Mouse (Mus musculus) midbrain, postnatal 0 days (tissue): ENCODE results near the gene Tmem14c. TPM values are rescaled to one million over a fixed set of nuclear protein-coding genes. Genes with fewer than 3 reads are reported as not detected.
"Not testable (repeated sequence)": the region's sequence is repeated elsewhere in the genome, so short reads cannot be mapped to it uniquely, and the experiment has no call there.

Experiments
- ATAC-seq: fragments of 200-750 bp; cut with Nextera tagmentation; 2 replicates; pipeline ENCODE4 v1.8.0; 2017; ENCODE audit warnings: moderate number of reproducible peaks, mild to moderate bottlenecking, moderate TSS enrichment, moderate library complexity; ENCODE audit not compliant: low FRiP score
- DNase-seq: peaks from one replicate; pipeline ENCODE4 v3.0.0-alpha.2; 2015; ENCODE audit warnings: low spot score
- H3K27ac ChIP-seq: fragments of 300-500 bp; sonication (generic); 2 replicates; pipeline ENCODE4 v1.5.1; 2014; ENCODE audit warnings: low read depth, mild to moderate bottlenecking, low read length, mixed read lengths
- H3K27me3 ChIP-seq: fragments of 300-500 bp; sonication (generic); 2 replicates; pipeline ENCODE4 v1.6.1; 2014; ENCODE audit warnings: low read length, control low read depth, mixed read lengths; ENCODE audit not compliant: insufficient read depth
- H3K36me3 ChIP-seq: fragments of 300-500 bp; sonication (generic); 2 replicates; pipeline ENCODE4 v1.6.1; 2014; ENCODE audit warnings: low read length, control low read depth, mixed read lengths; ENCODE audit not compliant: insufficient read depth
- H3K4me1 ChIP-seq: fragments of 300-500 bp; sonication (generic); 2 replicates; pipeline ENCODE4 v1.6.1; 2014; ENCODE audit warnings: mild to moderate bottlenecking, control low read depth, antibody characterized with exemption, low read length, mixed read lengths; ENCODE audit not compliant: insufficient read depth
- H3K4me2 ChIP-seq: fragments of 300-500 bp; sonication (generic); 2 replicates; pipeline ENCODE4 v1.6.1; 2014; ENCODE audit warnings: low read depth, mild to moderate bottlenecking, low read length, mixed read lengths; ENCODE audit not compliant: poor library complexity, severe bottlenecking
- H3K4me3 ChIP-seq: fragments of 300-500 bp; sonication (generic); 2 replicates; pipeline ENCODE4 v1.5.1; 2014; ENCODE audit warnings: low read depth, mild to moderate bottlenecking, low read length, moderate library complexity
- H3K9ac ChIP-seq: fragments of 300-500 bp; sonication (generic); replicated peaks from 2 replicates; pipeline ENCODE4 v1.6.1; 2014; ENCODE audit warnings: mild to moderate bottlenecking, low read length, moderate library complexity, mixed read lengths; ENCODE audit not compliant: poor library complexity, severe bottlenecking
- H3K9me3 ChIP-seq: fragments of 300-500 bp; sonication (generic); 2 replicates; pipeline ENCODE4 v1.6.1; 2016; ENCODE audit warnings: low read length, control low read depth
- CTCF ChIP-seq: IDR thresholded peaks from 2 replicates; pipeline ENCODE4 v1.5.1; 2016; ENCODE audit warnings: antibody characterized with exemption, mild to moderate bottlenecking
- WGBS: fragments of 180-500 bp; shearing (Covaris S2); extraction: QIAGEN DNeasy Blood & Tissue Kit; methylation state at CpG from one replicate; pipeline ENCODE4 v1.1.7; 2014; 5-methylcytosine and 5-hydroxymethylcytosine counted together
- polyA plus RNA-seq: library from polyadenylated mRNA; unstranded; fragments of >200 nt; fragmentation: Nextera tagmentation; extraction: Ambion mirVana; gene quantifications from 2 replicates; pipeline ENCODE4 v1.2.1, GENCODE M21; 2015
- total RNA-seq: library from RNA; depleted of rRNA; stranded (reverse); fragments of >200 nt; gene quantifications from 2 replicates; pipeline ENCODE4 v1.2.3, GENCODE M21; 2014

The Tmem14c gene
- total and polyA plus RNA-seq, 2 experiments from 2014 or later: 34.3 to 112 TPM

DNA sequence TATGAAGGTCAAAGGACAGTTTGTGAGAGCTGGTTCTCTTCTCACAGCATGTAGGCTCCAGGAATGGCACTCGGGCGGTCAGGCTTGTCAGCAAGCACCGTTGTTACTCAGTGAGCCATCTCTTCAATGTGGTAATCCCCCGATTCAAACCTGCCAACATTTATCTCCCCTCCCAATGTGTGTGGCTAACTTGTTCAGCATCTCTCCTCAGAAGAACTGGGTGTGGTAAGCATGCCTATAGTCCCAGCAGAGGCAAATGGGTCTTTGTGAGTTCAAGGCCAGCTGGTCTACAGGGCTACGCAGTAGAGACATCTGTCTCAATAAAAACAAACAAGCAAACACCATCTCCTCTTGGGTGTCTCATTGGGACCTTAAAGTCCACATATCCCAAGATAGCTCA is 43.1 kb upstream of the Tmem14c start:
- DNase-seq (no peak), ATAC-seq (no peak)
- H3K4me2 ChIP-seq: no peak overlapping the region
- no peak for TF ChIP-seq CTCF
- H3K4me1 ChIP-seq: no peaks in the 10 kb centered on the region
- H3K27me3 ChIP-seq: no peaks in the 10 kb centered on the region
- no peaks in the 10 kb centered on the region for H3K9me3 ChIP-seq
- no peak overlapping the region for H3K9ac ChIP-seq
- no peak overlapping the region for H3K27ac ChIP-seq
- no peak overlapping the region for H3K4me3 ChIP-seq
- 70% methylated on average over 5 of the region's 5 CpGs for WGBS
- H3K36me3 ChIP-seq: no peaks in the 10 kb centered on the region

DNA sequence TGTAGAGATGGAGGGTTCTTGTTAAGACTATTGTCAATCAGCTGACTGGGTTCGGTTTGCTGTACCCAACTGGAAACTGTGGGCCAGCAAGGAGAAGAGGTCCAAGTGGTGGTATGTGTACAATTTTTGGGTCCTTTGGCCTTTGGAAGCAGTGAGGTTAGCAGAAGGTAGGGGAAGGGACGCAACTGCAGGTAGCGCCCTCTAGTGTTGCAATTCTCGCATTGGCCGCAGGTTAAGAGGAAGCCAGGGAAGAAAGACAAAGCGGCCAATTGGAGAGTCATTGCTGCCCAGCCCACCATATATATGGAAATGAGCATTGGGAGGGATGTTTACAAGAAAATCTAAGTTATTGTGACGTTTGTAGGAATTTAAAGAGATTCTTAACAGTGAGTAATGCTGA is 38.5 kb upstream of the Tmem14c start:
- H3K36me3 ChIP-seq: no peaks in the 10 kb centered on the region
- DNase-seq: peak; percentile 17
- no peak overlapping the region for H3K4me2 ChIP-seq
- no peak overlapping the region for H3K9ac ChIP-seq
- H3K27me3 ChIP-seq: no peaks in the 10 kb centered on the region
- H3K4me1 ChIP-seq: no peaks in the 10 kb centered on the region
- peak; percentile 58 for TF ChIP-seq CTCF
- no peak for ATAC-seq
- WGBS: 14% methylated on average over 7 of the region's 7 CpGs
- no peaks in the 10 kb centered on the region for H3K9me3 ChIP-seq
- no peak overlapping the region for H3K4me3 ChIP-seq
- H3K27ac ChIP-seq: no peak overlapping the region

DNA sequence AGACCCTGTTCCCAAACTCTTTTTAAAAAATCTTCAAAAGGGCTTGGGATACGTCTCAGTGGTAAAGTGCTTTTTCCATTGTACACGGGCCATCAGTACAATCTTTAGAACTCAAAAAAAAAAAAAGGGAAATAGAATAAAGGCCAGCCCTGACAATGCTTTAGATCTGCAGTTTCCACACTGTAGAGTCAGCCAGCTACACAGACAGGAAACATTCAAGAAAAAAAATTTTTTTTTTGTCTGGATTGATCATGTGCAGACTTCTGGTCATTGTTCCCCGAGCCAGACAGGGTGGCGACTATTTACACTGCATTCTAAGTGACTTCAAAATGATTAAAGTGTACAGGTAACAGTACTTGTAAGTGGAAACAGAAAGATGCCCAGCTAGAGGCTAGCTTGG is 37.4 kb upstream of the Tmem14c start:
- Histone ChIP-seq H3K27me3 (no peaks in the 10 kb centered on the region), H3K4me1 (no peaks in the 10 kb centered on the region), H3K4me3 (no peak overlapping the region), H3K9ac (no peak overlapping the region), H3K4me2 (no peak overlapping the region), H3K9me3 (no peaks in the 10 kb centered on the region), H3K36me3 (no peaks in the 10 kb centered on the region), H3K27ac (0 out of 2 replicates have a peak overlapping the region, but pooled peaks have one; percentile 12)
- DNase-seq (no peak), ATAC-seq (no peak)
- 79% methylated on average over 4 of the region's 4 CpGs for WGBS
- TF ChIP-seq CTCF: no peak

DNA sequence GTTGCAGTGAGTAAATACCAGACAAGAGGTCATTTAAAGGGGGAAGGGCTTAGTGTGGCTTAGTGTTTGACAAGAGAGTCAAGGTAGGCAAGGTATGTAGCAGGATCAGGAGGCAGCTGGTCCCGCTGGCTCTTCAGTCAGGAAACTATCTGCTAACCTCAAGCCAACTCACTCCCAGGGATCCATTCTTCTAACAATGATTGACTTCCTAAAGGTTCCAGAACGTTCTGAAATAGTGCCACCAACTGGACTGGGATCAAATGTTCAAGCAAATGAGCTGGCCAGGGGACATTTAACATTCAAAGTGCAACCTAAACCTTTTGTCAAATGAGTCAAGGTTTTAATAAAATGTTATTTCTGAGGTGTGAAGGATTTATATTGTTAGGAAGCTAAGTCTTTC is 36.8 kb upstream of the Tmem14c start:
- WGBS: 56% methylated on average over 2 of the region's 2 CpGs
- ATAC-seq: no peak
- H3K9me3 ChIP-seq: no peaks in the 10 kb centered on the region
- no peaks in the 10 kb centered on the region for H3K4me1 ChIP-seq
- peak; percentile 36 for TF ChIP-seq CTCF
- H3K9ac ChIP-seq: no peak overlapping the region
- peak; percentile 5 for DNase-seq
- no peaks in the 10 kb centered on the region for H3K27me3 ChIP-seq
- no peak overlapping the region for H3K4me3 ChIP-seq
- no peak overlapping the region for H3K4me2 ChIP-seq
- 0 out of 2 replicates have a peak overlapping the region, but pooled peaks have one; percentile 12 for H3K27ac ChIP-seq
- H3K36me3 ChIP-seq: no peaks in the 10 kb centered on the region

DNA sequence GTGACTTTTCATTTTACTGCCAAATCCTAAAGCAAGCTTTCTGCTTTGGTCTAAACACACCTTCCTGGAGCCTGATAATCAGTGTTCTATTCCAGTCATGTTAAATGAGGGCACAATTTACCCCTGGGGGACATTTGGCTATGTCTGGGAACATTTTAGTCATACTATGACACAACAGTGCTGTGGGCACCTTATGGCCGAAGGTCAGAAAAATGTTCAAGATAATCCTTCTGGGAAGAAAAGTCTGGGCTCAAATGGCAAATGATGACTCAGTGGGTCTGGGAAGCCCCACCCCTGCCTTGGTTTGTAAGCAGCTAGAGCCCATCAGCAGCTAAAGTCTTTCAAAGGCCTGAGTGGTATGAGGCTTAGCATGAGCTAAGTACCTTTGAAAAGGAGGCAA is 33.3 kb upstream of the Tmem14c start:
- no peak overlapping the region for H3K9ac ChIP-seq
- no peak overlapping the region for H3K4me3 ChIP-seq
- H3K27ac ChIP-seq: no peak overlapping the region
- TF ChIP-seq CTCF: no peak
- no peak overlapping the region for H3K4me2 ChIP-seq
- no peaks in the 10 kb centered on the region for H3K9me3 ChIP-seq
- ATAC-seq (no peak), DNase-seq (no peak)
- 76% methylated on average over 1 of the region's 1 CpGs for WGBS
- H3K27me3 ChIP-seq: no peaks in the 10 kb centered on the region
- no peaks in the 10 kb centered on the region for H3K36me3 ChIP-seq
- no peaks in the 10 kb centered on the region for H3K4me1 ChIP-seq

DNA sequence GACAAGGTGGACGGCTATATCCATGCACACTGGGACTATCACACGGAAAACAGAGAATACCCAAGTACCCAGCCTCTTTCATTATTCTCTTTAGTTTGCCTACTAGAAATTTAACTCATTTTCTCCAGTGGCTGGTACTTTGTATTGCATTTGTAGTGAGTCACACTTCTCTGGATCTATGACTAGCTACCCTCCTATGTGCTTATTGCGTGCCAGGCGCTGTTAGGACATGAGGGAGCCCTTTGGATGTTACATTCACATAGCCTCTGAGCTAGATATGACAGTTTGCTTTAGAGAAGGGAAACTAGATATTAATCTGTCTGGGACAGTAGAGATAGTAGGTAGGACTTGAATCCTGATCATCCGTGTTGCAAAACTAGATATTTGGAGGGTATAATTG is 30.0 kb upstream of the Tmem14c start:
- Histone ChIP-seq H3K9ac (no peak overlapping the region), H3K9me3 (no peaks in the 10 kb centered on the region), H3K4me3 (no peak overlapping the region), H3K27ac (no peak overlapping the region), H3K36me3 (no peaks in the 10 kb centered on the region), H3K27me3 (no peaks in the 10 kb centered on the region), H3K4me2 (no peak overlapping the region), H3K4me1 (no peaks in the 10 kb centered on the region)
- no peak for ATAC-seq
- TF ChIP-seq CTCF: no peak
- WGBS: 92% methylated on average over 5 of the region's 5 CpGs
- no peak for DNase-seq

DNA sequence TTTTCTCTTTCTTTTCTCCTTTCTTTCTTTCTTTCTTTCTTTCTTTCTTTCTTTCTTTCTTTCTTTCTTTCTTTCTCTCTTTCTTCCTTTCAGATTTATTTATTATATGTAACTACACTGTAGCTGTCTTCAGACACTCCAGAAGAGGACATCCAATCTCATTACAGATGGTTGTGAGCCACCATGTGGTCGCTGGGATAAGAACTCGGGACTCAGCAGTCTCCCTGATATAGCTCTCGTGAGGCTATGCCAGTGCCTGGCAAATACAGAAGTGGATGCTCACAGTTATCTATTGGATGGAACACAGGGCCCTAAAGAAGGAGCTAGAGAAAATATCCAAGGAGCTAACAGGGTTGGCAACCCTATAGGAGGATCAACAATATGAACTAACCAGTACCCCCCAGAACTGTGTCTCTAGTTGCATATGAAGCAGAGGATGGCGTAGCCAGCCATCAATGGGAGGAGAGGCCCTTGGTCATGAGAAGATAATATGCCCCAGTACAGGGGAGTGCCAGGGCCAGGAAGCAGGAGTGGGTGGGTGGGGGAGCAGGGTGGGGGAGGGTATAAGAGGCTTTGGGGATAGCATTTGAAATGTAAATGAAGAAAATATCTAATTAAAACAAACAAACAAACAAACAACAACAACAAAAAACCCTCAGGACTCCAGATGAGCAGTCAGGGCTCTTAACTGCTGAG is 28.3 kb upstream of the Tmem14c start:
- not testable (repeated sequence) for H3K4me1 ChIP-seq, H3K4me2 ChIP-seq, H3K27ac ChIP-seq, H3K27me3 ChIP-seq, H3K9me3 ChIP-seq, H3K4me3 ChIP-seq, H3K36me3 ChIP-seq, H3K9ac ChIP-seq, DNase-seq, ATAC-seq
- 78% methylated on average over 4 of the region's 4 CpGs for WGBS
